Mouse (Mus musculus): Measurements from ENCODE around the gene Ncam1.

Gene Ncam1

DNA sequence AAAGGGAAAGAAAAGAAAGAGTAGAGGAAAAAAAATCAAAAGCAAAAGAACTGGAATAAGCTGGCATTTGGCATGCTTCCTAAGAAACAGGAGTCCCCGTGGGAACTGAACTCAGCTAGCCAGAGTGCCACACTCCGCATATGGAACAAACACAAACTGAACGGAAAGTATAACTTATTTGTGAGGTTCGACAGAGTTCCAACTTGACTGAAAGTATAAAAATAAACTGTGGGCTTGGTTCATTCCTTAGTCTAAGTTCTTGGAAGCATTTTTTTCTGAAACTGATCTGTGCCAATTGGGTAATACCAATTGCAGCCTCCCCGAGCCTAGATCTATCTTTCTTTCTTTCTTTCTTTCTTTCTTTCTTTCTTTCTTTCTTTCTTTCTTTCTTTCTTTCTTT is 294.1 kb downstream of the Ncam1 start:
- in situ Hi-C loops (cut with MboI): no loop called here

DNA sequence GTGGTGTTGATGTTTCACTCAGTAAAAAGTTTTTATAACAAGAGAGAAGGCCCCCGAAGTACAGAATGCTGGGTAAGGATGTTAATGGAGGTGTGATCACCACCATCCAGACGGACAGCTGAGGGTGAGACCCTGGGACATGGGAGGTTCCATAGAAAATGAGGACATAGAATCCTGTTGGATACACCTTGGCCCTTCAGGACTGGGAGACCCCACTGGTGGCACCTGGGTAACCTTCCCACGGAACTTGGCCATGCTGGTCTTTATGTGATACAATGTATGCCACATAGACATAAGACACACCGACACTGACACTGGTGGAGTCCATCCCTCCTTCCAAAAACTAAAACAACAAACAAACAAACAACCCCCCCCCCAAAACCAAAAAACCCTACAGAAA is 296.5 kb downstream of the Ncam1 start:
- in situ Hi-C loops (cut with MboI): no loop called here

DNA sequence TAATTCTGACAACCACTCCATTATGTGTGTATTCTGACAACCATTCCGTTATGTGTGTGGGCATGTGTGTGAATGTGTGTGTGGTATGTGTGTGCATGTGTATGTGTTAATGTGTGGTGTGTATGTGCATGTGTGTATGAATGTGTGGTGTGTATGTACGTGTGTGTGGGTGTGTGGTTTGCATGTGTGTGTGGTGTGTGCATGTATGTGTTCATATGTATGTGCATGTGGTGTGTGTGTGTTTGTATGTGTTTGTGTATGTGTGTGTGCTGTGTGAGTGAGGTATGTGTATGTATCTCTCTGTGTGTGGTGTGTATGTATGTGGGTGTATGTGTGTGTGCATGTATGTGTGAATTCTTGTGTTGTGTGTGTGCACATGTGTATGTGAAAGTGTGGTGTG is 298.8 kb downstream of the Ncam1 start:
- in situ Hi-C loops (cut with MboI): no loop called here

DNA sequence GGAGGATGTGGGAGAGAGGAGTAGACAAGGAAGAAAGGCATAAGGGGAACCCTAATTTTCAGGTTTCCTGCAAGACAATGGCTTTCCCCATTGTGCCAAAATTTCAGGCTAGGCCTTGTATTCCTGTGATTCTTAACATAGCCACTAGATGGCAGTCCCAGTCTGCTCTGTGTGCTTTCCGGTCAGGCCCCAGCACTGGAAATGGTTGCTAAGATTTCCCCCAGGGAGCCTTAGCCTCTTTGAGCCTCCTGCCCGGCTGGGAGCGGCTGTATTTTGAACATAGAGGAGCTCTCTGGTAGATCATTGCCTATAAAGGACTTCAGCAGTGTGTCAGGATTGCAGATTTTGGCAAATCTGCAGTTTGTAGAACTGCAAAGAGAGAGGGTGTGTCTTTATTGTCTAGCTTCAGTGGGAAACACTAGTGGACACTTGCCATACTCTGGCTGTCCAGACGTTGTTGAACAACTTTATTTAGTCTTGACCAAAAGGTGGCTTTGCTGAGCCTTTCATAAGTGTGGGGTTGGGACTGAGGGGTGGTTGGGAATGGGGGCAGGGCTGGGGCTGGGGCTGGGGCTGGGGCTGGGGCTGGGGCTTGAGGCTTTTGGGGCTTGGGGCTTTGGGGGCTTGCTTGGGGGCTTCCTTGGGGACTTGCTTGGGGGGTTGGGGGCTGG is 304.6 kb downstream of the Ncam1 start:
- in situ Hi-C loops (cut with MboI): no loop called here

DNA sequence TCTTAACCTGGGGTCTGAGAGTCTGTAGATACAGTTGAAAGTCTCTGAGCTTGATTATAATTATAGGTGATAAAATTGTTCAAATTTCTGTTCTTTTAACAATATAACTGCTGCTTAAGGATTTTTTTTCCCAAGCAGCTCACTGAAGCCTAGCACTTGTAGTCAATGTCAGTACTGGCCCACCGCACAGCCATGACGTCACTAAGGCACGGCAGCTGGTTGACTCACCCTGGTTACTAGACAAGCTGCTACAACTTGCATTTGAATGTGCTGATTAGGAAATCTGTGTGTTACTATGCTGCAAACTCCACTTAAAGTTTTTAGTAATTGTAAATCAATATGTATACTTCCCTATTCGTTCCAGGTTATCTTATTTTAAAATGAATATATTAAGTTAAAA is 308.1 kb downstream of the Ncam1 start:
- in situ Hi-C loops (cut with MboI): no loop called here

DNA sequence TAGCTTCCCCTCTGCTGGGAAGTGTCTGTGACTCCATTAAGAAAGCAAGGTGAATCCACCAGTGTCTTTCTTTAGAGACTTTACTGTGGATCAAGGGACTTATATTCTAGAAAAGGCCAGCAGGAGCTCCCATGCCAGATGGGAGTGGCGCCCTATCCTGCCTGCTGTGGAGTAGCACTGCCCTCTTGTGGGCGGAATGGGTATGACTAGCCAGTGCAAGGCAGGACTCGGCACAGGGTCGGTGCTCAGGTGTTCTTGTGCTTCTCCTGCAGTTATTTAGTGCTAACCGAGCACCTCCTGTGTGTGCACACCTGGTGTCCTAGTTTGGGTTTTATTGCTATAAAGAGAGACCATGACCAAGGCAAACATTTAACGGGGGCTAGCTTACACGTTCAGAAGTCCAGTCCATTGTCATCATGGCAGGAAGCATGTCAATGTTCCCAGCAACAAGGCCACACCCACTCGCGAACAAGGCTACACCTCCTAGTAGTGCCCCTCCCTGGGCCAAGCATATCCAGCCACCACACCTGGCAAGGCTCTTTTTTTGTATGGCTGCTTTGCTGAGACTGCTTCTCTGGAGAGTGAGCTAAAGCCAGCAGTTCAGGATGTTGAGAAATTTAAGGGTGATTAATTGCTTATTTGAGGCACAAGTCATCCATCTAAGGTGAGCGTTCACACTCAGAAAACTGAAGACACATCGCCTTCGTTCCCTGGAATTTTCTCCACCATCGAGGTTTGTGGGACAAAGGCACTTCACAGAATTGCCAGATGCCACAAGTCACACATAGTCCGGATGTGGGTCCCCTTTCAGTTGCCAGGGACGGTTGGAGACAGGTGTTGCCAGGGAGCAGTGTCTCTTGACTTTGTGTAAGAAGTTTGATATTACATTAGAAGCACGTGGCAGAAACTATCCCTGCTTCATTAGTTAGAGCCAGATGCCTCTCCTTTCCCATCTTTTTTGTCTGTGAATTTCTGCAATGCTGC is 309.5 kb downstream of the Ncam1 start:
- in situ Hi-C loops (cut with MboI): no loop called here

DNA sequence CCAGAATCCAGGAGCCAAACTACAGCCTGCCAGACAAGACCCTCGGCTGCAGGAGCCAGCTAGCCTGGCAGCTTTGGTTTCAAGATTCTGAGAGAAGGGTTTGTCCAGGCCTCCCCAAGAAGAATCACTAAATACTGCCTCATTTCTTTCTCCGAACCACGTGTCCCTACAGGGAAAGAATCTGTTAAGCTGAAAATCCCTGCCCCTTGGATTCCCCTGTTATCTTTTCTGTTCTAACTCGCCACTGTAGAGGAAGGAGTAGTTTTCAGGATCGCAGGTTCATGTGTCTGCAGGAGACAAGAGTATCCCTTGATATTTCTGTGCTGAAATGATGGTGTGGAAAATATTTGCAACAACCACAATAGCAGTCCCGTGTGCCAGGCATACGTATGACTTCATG is 310.5 kb downstream of the Ncam1 start:
- in situ Hi-C loops (cut with MboI): no loop called here

DNA sequence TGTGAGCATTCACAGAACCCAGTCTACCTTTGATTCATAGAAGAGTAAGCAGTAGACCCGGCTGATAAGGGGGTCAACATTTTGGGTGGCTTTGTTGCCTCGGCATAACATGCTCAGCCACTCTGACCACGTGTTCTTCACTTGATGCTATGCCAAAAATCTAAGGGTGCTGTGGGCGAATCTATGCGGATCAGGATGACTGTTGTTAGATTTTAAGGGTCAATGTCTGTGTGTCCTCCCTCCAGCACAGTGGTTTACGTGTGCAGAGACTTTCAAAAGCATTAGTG is 311.1 kb downstream of the Ncam1 start:
- in situ Hi-C loops (cut with MboI): no loop called here

DNA sequence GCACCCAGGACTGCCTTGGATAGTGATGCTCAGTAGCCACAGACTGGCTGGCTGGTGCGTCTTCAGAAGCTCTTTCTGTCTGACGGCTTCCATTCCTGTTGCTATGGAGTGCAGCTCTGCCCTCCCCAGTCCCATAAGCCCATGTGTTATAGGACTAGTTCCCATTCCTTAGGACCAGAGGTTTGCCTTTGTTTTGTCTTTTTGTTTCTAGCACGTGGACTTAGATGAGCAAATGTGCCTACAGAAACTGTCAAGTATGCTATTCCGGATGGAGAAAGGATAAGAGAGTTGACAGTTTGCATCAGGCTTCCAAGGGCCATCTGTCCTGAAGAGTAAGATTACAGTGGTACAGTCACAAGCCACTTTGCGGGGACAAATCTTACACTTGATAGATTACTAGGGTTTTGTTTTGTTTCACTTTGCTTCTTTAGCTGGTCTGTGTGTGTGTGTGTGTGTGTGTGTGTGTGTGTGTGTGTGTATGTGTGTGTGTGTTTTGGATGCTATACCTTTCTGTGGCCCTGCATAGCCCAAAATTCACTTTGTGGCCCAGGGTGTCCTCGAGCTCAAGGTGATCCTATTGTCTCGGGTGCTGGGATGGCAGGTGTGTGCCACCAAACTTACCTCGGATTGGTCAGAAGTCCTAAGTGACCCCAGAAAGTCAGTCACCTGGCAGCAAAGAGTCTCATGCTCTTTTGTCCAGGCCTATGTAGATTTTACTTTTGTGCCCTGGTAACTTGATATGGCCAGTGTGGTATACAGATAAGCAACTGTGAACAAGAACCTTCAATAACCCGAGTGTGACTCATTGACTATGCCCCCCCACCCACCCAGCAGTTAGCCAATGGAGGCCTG is 311.7 kb downstream of the Ncam1 start:
- in situ Hi-C loops (cut with MboI): no loop called here

DNA sequence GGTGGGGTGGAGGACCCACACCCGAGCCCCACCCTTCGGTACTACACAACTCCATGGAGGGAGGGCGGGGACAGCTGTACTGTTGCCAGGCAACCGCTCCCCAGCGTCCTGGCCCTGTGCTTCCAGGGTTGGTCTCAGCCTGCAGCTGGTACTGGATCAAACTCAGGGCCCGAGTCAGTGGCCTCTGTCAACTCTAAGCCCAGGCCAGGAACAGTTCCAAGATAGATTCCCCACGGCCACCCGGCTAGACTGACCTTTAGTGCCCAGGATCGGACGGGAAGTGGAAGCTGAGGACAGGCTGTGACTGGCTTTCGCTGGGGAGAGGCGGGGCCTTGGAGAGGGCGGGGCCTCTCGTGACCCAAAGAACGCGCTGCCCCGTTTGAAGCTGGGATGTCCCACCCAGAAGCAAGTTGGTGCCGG is 312.8 kb downstream of the Ncam1 start, which contains the start of gene Ttc12:
Gene Ttc12, minus strand, starts transcription at position 334 of the 420 bp plus-strand sequence.
- in situ Hi-C loops (cut with MboI): no loop called here

DNA sequence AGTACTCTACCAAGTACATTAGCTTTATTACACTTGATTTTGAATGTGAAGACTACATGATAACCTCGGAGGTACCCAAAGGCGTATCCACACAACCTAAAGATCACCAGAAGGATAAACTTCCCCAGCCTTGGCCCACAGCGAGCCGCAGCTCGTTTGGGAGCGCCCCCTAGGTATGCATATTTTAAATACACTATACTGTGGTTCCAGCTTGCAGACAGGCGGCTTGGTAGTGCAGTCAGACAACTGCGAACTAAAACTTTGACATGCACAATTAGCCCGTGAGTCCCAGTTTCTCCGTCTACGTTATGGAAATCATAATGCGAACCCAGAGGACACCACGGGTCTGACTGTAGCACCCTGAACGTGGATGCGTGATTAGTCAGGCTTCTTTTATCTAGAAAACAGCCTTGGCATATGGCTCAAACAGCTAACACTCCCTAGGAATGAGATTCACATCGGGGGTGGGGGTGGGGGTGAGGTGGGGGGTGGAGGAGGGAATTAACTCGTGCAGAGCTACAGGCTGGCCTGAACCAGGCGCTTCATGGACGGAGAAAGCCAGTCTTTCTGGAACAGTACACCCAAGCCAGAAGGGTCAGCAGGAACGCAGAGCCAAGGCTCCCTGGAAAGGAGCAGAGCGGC is 313.4 kb downstream of the Ncam1 start:
- in situ Hi-C loops (cut with MboI): no loop called here

DNA sequence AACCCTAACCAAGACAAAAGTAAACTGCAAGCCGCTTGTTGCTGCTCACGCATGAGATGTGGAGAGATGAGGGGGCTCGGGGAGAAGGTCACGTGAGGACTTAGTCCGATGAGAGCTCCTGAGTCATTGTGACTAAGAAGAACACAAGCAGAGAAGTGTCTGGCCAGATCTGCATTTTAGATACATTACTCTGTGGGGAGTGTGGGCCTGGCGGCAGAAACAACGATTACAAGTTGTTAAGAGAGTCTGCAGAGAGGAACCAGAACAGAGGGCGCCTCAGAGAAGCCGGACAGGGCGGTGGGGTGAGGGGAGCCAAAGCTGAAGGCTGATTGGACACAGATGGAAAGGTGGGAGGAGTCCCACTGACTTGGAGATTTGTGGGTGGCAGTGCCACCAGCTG is 315.4 kb downstream of the Ncam1 start:
- in situ Hi-C loops (cut with MboI): no loop called here

DNA sequence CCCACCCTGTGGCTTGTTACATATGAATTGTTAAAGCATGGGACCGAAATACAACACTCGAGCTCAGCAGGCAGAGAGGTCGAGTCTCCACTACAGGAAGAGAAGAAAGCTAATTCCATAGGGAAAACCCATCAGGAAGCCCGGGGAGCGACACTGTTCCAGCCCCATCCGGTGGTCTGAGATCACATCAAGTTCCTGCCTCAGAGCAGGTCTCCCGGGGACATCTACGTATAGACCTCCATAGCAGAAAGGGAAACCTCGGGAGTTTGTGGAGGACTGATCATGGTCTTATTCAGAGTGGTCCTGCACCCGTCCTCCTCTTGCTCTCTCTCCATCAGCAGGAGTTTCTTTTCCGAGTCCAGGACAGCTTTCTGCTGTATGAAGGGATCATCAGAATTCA is 326.6 kb downstream of the Ncam1 start:
- in situ Hi-C loops (cut with MboI): no loop called here

DNA sequence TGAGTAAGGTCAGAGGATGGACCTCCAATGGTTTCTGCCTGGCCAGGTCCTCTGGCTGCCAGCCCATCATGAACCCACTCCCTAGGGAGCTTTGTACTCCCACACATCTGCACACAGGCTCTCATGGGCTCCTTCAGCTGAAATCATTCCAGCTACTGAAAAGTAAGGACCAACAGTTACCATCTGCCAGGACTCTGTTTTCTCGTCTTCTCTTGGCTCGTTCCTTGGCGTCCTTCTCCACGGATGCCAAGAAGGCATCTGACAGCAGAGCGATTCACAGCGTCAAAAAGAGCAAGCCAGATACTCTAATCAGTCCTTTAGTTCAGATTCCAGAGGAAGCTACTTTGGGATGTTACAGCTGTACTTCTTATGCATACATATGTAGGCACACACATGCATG is 327.8 kb downstream of the Ncam1 start:
- in situ Hi-C loops (cut with MboI): no loop called here

DNA sequence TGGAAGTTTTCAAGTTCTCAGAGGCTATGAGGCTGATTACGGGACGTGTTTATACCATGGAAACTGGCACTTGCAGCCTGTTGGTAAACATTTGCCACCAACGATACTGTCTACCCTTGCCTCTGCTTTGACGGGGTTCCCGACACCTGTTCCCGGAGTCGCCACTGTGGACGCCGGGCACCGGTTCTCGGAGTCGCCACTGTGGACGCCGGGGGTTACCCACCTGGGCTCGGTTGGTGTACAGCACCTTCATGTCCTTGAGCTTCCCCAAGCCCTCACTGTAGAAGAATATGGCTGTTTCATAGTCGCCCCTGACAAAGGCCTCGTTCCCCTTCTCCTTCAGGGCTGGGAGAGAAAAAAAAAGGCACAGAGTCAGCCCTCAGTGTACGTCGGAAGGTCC is 328.7 kb downstream of the Ncam1 start:
- in situ Hi-C loops (cut with MboI): no loop called here

DNA sequence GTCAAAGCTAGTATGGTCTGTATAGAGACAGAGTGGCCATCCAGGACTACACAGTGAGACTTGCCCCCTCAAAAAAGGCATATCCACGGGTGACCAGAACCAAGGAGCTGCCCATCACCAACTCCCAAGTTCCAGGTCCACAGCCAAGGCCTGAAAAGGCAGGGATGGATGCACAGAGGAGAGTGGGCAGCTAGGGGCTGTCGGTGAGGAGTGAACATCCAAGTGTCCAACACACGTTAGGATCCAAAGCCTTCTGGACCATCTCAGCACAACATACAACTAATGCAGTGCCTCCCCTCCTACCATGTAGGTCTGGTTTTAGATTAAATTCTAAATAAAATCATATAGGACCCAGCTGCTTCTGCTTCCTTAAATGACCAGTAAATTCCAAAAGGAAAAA is 342.6 kb downstream of the Ncam1 start:
- in situ Hi-C loops (cut with MboI): no loop called here

DNA sequence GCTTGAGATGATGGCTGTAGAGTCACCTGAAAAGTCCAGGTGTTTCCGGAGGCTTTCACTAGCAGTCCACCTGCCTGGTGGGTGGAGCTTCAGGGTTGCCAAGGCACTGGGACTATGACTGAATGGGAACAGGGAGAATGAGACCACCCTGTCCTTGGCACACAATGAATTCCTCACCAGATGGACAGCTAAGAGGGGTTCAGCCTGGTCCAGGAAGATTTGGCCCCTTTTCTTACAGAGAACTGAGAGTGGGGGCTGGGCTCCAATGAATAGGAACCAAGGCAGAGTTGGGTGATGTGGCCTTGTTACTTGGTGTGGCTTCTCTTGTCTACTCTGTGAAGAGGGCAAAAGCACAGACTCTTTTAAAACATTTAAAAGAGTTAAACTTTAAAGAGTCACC is 346.3 kb downstream of the Ncam1 start:
- in situ Hi-C loops (cut with MboI): no loop called here

Measured in mature B cell (primary cell).